Mouse (Mus musculus): ENCODE results near the gene Syce3. TPM values are rescaled to one million over a fixed set of nuclear protein-coding genes. Genes with fewer than 3 reads are reported as not detected.

Syce3 gene
- not detected for polyA plus RNA-seq (2014; fragmentation: Illumina TruSeq; extraction: RNeasy Lipid Tissue Mini Kit (QIAGEN cat#74804); ENCODE audit: insufficient read depth, low read depth, low replicate concordance)

DNA sequence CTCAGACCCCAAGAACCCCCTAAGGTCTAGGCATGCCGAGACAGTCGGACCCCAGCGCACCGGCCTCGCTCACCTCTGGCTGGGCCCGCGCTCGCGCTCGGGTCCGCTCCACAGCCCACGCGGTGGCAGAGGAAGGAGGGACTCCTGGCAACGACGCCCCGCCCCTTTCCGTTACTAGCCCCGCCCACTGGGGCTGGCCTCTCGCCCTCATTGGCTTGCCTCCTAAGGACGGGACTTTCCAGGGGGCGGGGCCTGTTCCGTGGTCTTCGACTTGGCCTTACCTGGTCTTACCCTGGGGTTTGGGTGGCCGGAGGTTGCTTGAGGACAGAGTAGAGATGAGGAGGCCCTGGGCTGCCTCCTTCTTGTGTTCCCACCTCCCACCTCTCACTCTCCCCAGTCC, at the start of gene Syce3:
Gene Syce3, minus strand, starts transcription at position 386 of the 400 bp plus-strand sequence.

DNA sequence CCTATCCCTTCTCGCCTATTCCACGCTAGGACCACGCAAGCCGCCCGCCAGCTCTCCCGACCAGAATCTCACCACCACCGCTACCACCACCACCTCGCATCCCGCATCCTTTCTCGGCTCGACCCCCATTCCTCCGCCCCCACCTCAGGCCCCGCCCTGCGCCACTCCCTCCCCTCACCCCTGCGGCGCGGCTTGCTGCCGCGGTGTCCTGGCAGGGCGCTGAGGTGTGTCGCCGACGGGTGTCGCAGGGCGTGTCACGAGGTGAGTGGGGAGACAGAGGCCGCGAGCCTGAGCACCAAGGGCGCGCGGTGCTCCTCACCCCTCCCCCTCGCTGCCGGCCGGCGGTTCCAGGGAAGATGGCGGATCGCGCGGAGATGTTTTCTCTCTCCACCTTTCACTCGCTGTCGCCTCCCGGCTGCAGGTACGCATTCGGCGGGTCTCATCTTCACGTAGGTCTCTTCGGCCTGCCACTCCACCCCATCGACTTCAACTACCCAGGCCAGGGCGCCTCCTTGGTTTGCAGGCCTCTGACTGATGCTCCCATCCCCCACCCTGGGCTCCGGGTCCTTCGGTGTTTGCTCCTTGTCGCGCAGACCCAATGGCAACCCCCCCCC, 43.7 kb upstream of the Syce3 start, which contains the start of gene Mapk8ip2:
Gene Mapk8ip2, plus strand, starts transcription at position 49 of the 614 bp plus-strand sequence.

DNA sequence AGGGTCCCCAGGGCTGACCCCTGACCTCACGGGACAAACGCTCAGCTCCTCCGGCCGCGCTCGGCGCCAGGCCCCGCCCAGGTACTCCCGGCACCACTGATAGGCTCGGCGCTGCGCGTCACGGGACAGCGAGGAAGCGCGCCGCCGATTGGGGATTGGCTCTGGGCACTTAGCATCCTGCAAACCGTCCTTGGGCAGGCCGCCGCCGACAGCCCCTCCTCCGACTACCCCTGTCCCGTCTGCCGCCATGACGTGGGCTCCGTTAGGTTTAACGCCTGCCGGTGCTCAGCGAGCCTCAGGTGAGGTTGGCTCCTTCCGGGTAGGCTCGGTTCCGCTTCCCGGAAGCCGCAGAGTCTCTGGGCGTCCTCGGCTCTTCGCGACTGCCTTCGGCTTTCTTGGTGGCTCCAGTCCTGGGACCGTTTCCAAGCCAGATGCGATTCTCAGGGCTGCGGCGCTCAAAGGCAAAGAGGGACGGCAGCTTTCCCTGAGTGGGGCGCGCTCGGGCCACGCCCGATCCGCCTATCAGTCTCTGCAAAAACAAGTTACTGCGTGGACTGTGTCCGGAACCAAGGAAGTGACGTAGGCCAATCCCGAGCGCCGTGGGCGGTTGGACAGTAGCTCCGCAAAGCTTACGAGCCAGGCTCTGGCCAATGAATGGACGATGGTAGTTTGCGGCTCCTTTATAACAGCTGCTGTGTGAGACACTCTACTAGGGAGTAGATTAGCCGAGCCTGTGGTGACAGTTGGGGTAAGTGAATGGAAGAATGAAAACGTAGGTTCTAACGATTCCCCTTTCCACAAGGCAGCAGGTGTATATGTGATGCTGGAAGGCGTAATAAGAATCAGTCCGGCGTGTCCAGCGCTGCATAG, 19.3 kb upstream of the Syce3 start, which contains the start of the genes C730034F03Rik, Gm44502 and Chkb:
Gene C730034F03Rik, plus strand, starts transcription at position 238 of the 870 bp plus-strand sequence.
Gene Gm44502, minus strand, starts transcription at position 345 of the 870 bp plus-strand sequence.
Gene Chkb, minus strand, starts transcription at position 557 of the 870 bp plus-strand sequence.

DNA sequence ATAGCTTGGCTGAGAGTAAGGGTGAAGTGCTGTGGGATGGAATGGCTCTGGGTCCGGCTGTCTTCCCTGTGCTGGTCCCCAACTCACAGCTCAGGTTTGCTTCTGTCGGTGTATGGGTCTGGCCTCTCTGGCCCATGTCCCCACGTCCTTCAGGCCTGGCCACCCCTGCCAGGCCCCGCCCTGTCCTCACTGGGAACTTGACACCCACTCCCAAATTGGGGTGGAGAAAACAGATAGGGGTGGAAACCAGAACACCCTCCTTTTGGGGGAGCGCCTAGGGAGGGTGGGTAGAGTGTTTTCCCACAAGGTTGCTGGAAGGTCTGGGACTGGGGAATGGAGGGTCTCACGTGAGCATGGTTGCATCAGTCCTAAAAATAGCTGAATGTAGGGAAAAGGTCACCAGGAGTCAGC, 15.4 kb upstream of the Syce3 start, which contains the start of gene Cpt1b:
Gene Cpt1b, minus strand, starts transcription at position 153 of the 411 bp plus-strand sequence.

DNA sequence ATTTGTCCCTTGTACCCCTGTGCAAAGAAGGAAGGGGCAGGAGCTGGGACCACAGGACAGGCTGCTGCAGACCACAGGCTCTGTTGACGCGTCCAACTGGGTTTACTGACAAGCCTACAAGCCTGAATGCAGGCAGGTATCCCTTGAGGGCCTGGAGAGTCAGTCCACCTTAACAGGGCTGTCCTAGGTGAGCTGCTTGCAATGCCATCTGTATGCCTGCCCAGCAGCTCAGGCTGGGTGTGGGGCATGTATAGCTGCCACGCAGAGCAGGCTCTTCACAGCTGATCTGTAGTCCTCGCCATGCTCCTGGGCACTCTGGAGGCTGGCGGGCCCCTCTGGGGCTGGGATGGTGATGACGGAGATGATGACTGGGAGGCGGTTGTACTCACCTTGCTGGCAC, 25.7 kb downstream of the Syce3 start, which contains the start of gene Klhdc7b:
Gene Klhdc7b, plus strand, starts transcription at position 301 of the 400 bp plus-strand sequence.

GRCm38 (mm10) chr15:89378831-89379401, 31.4 kb downstream of the Syce3 start, which contains the start of gene Odf3b:
TSS of gene Odf3b (minus strand) at chr15:89379282.

DNA sequence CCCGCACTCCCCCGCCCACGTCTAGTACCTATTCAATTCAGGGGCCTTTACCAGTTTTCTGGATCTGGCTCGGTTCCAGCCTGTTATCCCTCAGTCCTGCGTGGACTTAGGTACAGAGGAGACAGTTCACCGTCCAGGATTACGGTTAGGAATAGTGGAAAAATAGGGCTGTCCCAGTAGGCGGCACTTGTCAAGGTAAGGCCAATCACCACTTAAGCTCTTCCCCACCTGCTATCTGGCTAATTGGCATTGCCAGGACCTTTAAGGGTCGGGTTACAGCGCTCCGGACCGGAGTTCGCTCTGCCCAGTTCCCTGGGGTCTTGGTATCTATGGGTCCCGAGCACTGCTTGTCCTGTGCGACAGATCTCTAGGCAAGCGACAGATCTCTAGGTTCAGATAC, 33.3 kb downstream of the Syce3 start, which contains the start of gene Tymp:
Gene Tymp, minus strand, starts transcription at position 83 of the 400 bp plus-strand sequence.

DNA sequence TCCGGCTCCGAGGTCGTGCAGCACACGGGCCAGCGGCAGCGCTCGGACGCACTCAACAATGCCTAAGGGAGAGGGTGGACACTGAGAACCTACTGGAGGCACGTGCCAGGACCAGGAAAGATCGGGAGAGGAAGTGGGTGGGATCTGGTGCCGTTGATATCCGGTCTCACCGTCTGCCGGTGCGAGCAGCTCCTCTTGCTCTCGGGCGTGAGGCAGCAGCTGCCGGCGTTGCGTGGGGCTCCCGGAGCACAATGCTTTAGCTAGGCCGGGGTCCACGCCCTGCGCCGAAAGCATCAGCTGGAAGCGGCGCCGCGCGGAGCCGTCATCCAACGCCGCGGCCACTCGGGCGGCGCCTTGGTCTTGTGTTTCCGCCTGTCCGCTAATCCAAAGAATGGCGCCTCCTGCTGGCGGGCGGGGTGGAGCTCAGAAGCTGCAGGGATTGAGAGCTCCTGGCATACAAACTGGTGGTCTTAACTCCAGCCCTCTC, 36.5 kb downstream of the Syce3 start, which contains the start of gene Sco2:
Gene Sco2, minus strand, starts transcription at position 85 of the 487 bp plus-strand sequence.

DNA sequence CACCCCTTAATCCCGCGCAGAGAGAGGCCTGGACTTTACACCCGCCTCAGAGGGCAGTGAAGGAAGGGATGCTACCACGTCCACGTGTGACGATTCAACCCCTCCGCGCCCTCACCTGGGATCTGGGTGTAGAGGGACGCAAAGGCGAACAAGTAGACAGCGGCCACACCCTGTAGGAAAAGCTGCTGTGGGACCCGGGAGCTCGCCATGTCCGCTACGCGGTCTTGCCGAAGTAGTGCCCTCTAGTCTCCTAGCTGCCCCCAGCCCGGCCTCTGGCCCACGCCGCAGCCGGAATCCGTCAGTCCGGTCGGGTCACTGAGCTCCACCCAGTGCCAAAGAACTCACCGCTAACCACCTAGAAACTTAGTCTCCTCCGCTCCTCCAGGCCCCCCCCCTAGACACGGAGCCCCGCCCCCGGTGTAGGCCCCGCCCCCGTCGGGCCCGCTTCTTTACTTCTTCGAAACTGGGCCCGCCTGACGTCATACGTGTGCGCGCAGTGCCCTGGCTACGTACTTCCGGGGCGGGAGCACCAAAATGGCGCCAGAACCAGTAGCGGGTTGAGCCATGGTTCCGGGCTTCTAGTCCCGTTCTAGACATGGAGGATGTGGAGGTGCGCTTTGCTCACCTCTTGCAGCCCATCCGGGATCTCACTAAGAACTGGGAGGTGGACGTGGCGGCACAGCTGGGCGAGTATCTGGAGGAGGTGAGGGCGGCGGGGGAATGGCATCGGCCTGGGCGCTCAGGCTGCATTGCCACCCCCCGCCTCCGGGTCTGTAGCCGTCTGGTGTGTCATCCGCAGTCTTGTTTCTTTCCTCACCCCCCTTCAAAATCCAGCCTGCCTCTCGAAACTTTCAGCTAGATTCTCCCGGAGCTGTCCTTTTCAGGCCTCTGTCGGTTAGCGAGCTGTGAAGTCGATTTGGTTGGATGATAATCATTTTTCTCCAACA, 54.8 kb downstream of the Syce3 start, which contains the start of the genes Lmf2 and Ncaph2:
Gene Lmf2, minus strand, starts transcription at position 419 of the 947 bp plus-strand sequence.
Gene Ncaph2, plus strand, starts transcription at position 479 of the 947 bp plus-strand sequence.

Other genes starting within 250 kb of the Syce3 start
- gene Plxnb2, start 229.7 kb downstream of the Syce3 start, polyA plus RNA-seq (2014; fragmentation: Illumina TruSeq; extraction: RNeasy Lipid Tissue Mini Kit (QIAGEN cat#74804); ENCODE audit: insufficient read depth, low read depth, low replicate concordance), result 120 TPM
- gene Dennd6b, start 214.0 kb downstream of the Syce3 start, polyA plus RNA-seq (2014; fragmentation: Illumina TruSeq; extraction: RNeasy Lipid Tissue Mini Kit (QIAGEN cat#74804); ENCODE audit: insufficient read depth, low read depth, low replicate concordance), result 3.5 TPM
- 13.9 TPM for gene Ppp6r2, start 198.9 kb downstream of the Syce3 start, polyA plus RNA-seq (2014; fragmentation: Illumina TruSeq; extraction: RNeasy Lipid Tissue Mini Kit (QIAGEN cat#74804); ENCODE audit: insufficient read depth, low read depth, low replicate concordance)
- 32.8 TPM for gene Sbf1, start 95.2 kb downstream of the Syce3 start, polyA plus RNA-seq (2014; fragmentation: Illumina TruSeq; extraction: RNeasy Lipid Tissue Mini Kit (QIAGEN cat#74804); ENCODE audit: insufficient read depth, low read depth, low replicate concordance)
- not detected for gene Adm2, start 87.8 kb downstream of the Syce3 start, polyA plus RNA-seq (2014; fragmentation: Illumina TruSeq; extraction: RNeasy Lipid Tissue Mini Kit (QIAGEN cat#74804); ENCODE audit: insufficient read depth, low read depth, low replicate concordance)
- gene Miox, start 76.1 kb downstream of the Syce3 start, polyA plus RNA-seq (2014; fragmentation: Illumina TruSeq; extraction: RNeasy Lipid Tissue Mini Kit (QIAGEN cat#74804); ENCODE audit: insufficient read depth, low read depth, low replicate concordance), result not detected
- gene Lmf2, start 54.8 kb downstream of the Syce3 start, polyA plus RNA-seq (2014; fragmentation: Illumina TruSeq; extraction: RNeasy Lipid Tissue Mini Kit (QIAGEN cat#74804); ENCODE audit: insufficient read depth, low read depth, low replicate concordance), result 23.1 TPM
- 62.3 TPM for gene Ncaph2, start 54.8 kb downstream of the Syce3 start, polyA plus RNA-seq (2014; fragmentation: Illumina TruSeq; extraction: RNeasy Lipid Tissue Mini Kit (QIAGEN cat#74804); ENCODE audit: insufficient read depth, low read depth, low replicate concordance)
- gene Sco2, start 36.7 kb downstream of the Syce3 start, polyA plus RNA-seq (2014; fragmentation: Illumina TruSeq; extraction: RNeasy Lipid Tissue Mini Kit (QIAGEN cat#74804); ENCODE audit: insufficient read depth, low read depth, low replicate concordance), result 18.5 TPM
- 3.3 TPM for gene Tymp, start 33.5 kb downstream of the Syce3 start, polyA plus RNA-seq (2014; fragmentation: Illumina TruSeq; extraction: RNeasy Lipid Tissue Mini Kit (QIAGEN cat#74804); ENCODE audit: insufficient read depth, low read depth, low replicate concordance)
- 25.2 TPM for gene Odf3b, start 31.2 kb downstream of the Syce3 start, polyA plus RNA-seq (2014; fragmentation: Illumina TruSeq; extraction: RNeasy Lipid Tissue Mini Kit (QIAGEN cat#74804); ENCODE audit: insufficient read depth, low read depth, low replicate concordance)
- gene Klhdc7b, start 25.6 kb downstream of the Syce3 start, polyA plus RNA-seq (2014; fragmentation: Illumina TruSeq; extraction: RNeasy Lipid Tissue Mini Kit (QIAGEN cat#74804); ENCODE audit: insufficient read depth, low read depth, low replicate concordance), result not detected
- gene Cpt1b, start 15.4 kb upstream of the Syce3 start, polyA plus RNA-seq (2014; fragmentation: Illumina TruSeq; extraction: RNeasy Lipid Tissue Mini Kit (QIAGEN cat#74804); ENCODE audit: insufficient read depth, low read depth, low replicate concordance), result 5.5 TPM
- gene C730034F03Rik, start 19.1 kb upstream of the Syce3 start, polyA plus RNA-seq (2014; fragmentation: Illumina TruSeq; extraction: RNeasy Lipid Tissue Mini Kit (QIAGEN cat#74804); ENCODE audit: insufficient read depth, low read depth, low replicate concordance), result 0.62 TPM
- gene Gm44502, start 19.2 kb upstream of the Syce3 start, polyA plus RNA-seq (2014; fragmentation: Illumina TruSeq; extraction: RNeasy Lipid Tissue Mini Kit (QIAGEN cat#74804); ENCODE audit: insufficient read depth, low read depth, low replicate concordance), result 0.08 TPM
- 46.8 TPM for gene Chkb, start 19.4 kb upstream of the Syce3 start, polyA plus RNA-seq (2014; fragmentation: Illumina TruSeq; extraction: RNeasy Lipid Tissue Mini Kit (QIAGEN cat#74804); ENCODE audit: insufficient read depth, low read depth, low replicate concordance)
- gene Mapk8ip2, start 43.4 kb upstream of the Syce3 start, polyA plus RNA-seq (2014; fragmentation: Illumina TruSeq; extraction: RNeasy Lipid Tissue Mini Kit (QIAGEN cat#74804); ENCODE audit: insufficient read depth, low read depth, low replicate concordance), result not detected
- gene Arsa, start 66.9 kb upstream of the Syce3 start, polyA plus RNA-seq (2014; fragmentation: Illumina TruSeq; extraction: RNeasy Lipid Tissue Mini Kit (QIAGEN cat#74804); ENCODE audit: insufficient read depth, low read depth, low replicate concordance), result 20.2 TPM
- gene Shank3, start 89.1 kb upstream of the Syce3 start, polyA plus RNA-seq (2014; fragmentation: Illumina TruSeq; extraction: RNeasy Lipid Tissue Mini Kit (QIAGEN cat#74804); ENCODE audit: insufficient read depth, low read depth, low replicate concordance), result 16.7 TPM
- gene Acr, start 157.8 kb upstream of the Syce3 start, polyA plus RNA-seq (2014; fragmentation: Illumina TruSeq; extraction: RNeasy Lipid Tissue Mini Kit (QIAGEN cat#74804); ENCODE audit: insufficient read depth, low read depth, low replicate concordance), result 0.23 TPM
- 14.7 TPM for gene Rabl2, start 181.4 kb upstream of the Syce3 start, polyA plus RNA-seq (2014; fragmentation: Illumina TruSeq; extraction: RNeasy Lipid Tissue Mini Kit (QIAGEN cat#74804); ENCODE audit: insufficient read depth, low read depth, low replicate concordance)

Measured in lung, adult 10 weeks (tissue).